Mouse (Mus musculus) neural tube, embryonic 15.5 days (tissue): ENCODE measurements around the gene Snx29. TPM values are rescaled to one million over a fixed set of nuclear protein-coding genes. Genes with fewer than 3 reads are reported as not detected.

ENCODE experiments used
- ATAC-seq: fragments of 200-750 bp; cut with Nextera tagmentation; 2 replicates; pipeline ENCODE4 v1.8.0; 2017; ENCODE audit warnings: mild to moderate bottlenecking, moderate TSS enrichment, moderate library complexity; ENCODE audit not compliant: low FRiP score
- H3K27ac ChIP-seq: fragments of 300-500 bp; sonication (generic); replicated peaks from 2 replicates; pipeline ENCODE4 v1.5.1; 2015; ENCODE audit warnings: mild to moderate bottlenecking, inconsistent platforms
- H3K27me3 ChIP-seq: fragments of 300-500 bp; sonication (generic); replicated peaks from 2 replicates; pipeline ENCODE4 v1.6.1; 2015; ENCODE audit warnings: inconsistent platforms
- H3K36me3 ChIP-seq: fragments of 300-500 bp; sonication (generic); 2 replicates; pipeline ENCODE4 v1.6.1; 2015; ENCODE audit warnings: inconsistent platforms
- H3K4me1 ChIP-seq: fragments of 300-500 bp; sonication (generic); 2 replicates; pipeline ENCODE4 v1.6.1; 2015; ENCODE audit warnings: inconsistent platforms
- H3K4me2 ChIP-seq: fragments of 300-500 bp; sonication (generic); 2 replicates; pipeline ENCODE4 v1.6.1; 2015; ENCODE audit warnings: inconsistent platforms, mild to moderate bottlenecking, moderate library complexity
- H3K4me3 ChIP-seq: fragments of 300-500 bp; sonication (generic); replicated peaks from 2 replicates; pipeline ENCODE4 v1.5.1; 2015; ENCODE audit warnings: mild to moderate bottlenecking, inconsistent platforms
- H3K9ac ChIP-seq: fragments of 300-500 bp; sonication (generic); replicated peaks from 2 replicates; pipeline ENCODE4 v1.6.1; 2015; ENCODE audit warnings: mild to moderate bottlenecking, inconsistent platforms
- H3K9me3 ChIP-seq: fragments of 300-500 bp; sonication (generic); replicated peaks from 2 replicates; pipeline ENCODE4 v1.6.1; 2016; ENCODE audit warnings: inconsistent platforms
- WGBS: fragments of 180-500 bp; shearing (Covaris S2); methylation state at CpG from one replicate; pipeline ENCODE4 v1.1.7; 2015; ENCODE audit warnings: mixed read lengths; 5-methylcytosine and 5-hydroxymethylcytosine counted together
- polyA plus RNA-seq: library from polyadenylated mRNA; unstranded; fragments of >200 nt; fragmentation: Nextera tagmentation; extraction: Ambion mirVana; gene quantifications from 2 replicates; pipeline ENCODE4 v1.2.1, GENCODE M21; 2015

The Snx29 gene
- polyA plus RNA-seq, 1 experiment from 2014 or later, result 18.7 TPM

DNA sequence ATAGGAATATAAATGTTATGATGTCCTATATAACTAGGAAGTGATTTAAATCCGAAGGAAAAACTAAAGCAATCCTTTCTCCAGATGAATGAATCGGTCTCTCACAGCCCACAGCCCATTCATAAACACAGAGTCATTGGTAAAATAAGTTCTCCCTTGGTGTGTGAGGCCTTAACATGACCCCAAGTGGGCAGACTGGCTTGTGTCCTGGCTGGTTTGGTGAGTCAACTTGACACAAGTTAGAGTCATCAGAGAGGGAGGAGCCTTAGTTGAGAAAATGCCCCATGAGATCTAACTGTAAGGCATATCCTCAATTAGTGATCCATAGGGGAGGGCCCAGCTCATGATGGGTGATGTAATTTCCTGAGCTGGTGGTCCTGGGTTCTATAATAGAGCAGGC lies 297.2 kb downstream of the Snx29 start:
- Histone ChIP-seq H3K4me3 (no peak overlapping the region), H3K4me1 (no peaks in the 10 kb centered on the region), H3K36me3 (no peaks in the 10 kb centered on the region; the same call in 1 of the 2 replicates), H3K9ac (no peak overlapping the region), H3K27me3 (no peaks in the 10 kb centered on the region), H3K27ac (no peak overlapping the region), H3K4me2 (no peak overlapping the region), H3K9me3 (no peaks in the 10 kb centered on the region)
- 90% methylated on average over 2 of the region's 2 CpGs for WGBS
- no peak for ATAC-seq

DNA sequence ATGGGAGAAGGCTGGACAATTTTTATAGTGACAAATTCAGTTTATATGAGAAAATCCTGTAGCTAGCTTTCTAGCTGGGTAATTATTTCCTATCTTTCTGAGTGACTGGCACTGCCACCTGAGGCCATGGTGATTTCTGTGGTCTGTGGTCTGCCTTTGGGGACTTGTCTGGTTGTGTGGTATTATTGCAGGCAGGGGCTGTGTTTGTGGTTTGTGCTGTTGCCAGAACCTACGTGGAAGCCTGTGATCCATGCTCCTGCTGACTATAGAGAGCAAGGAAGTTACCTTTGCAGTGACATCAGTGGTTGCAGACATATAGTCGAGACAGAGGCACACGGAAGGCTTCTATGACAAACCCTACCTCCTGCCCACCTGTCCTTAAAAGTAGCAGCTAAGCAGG lies 298.3 kb downstream of the Snx29 start:
- Histone ChIP-seq H3K4me3 (no peak overlapping the region), H3K27ac (no peak overlapping the region), H3K9ac (no peak overlapping the region), H3K36me3 (no peaks in the 10 kb centered on the region; the same call in 1 of the 2 replicates), H3K4me1 (no peaks in the 10 kb centered on the region), H3K9me3 (no peaks in the 10 kb centered on the region), H3K4me2 (no peak overlapping the region), H3K27me3 (no peaks in the 10 kb centered on the region)
- 87% methylated on average over 3 of the region's 3 CpGs for WGBS
- ATAC-seq, result no peak

DNA sequence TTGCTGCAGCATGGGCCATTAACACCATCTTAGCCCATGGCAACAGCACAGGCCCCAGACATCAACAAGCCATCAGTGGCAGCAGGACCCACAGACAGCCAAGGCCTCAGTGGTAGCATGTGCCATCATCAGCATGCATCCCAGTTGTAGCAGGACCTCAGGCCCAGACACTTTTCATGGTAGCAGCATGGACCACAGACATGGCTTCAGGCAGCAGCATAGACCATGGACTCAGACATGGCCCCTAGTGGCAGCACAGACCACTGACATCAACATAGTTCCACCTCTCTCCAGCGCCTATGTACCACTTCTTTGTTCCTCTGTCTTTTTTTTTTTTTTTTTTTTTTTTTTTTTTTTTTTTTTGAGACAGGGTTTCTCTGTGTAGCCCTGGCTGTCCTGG lies 299.0 kb downstream of the Snx29 start:
- ATAC-seq, result no peak
- Histone ChIP-seq H3K36me3 (no peaks in the 10 kb centered on the region; the same call in 1 of the 2 replicates), H3K9me3 (no peaks in the 10 kb centered on the region), H3K4me3 (no peak overlapping the region), H3K4me2 (no peak overlapping the region), H3K27me3 (no peaks in the 10 kb centered on the region), H3K4me1 (no peaks in the 10 kb centered on the region), H3K9ac (no peak overlapping the region), H3K27ac (no peak overlapping the region)
- WGBS, result 75% methylated on average over 1 of the region's 1 CpGs

DNA sequence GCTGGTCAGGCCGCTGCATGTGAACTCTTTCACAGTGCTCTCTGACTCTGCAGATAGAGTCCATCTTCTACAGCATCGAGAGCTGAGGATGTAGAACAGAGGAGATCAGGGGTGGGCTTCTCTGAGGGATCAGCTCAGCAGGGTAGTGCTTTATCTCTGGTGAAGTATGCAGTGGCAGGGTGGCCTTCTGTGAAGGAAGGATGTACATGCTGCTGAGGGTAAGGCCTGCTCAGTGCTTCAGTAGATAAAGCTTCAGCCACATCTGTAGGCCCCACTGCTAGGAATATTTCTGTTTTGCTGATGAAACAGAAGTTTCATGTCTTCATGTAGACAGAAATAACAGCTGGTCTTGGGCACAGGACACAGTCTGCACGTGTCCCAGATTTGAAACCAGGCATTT lies 300.3 kb downstream of the Snx29 start:
- no peaks in the 10 kb centered on the region for H3K4me1 ChIP-seq

DNA sequence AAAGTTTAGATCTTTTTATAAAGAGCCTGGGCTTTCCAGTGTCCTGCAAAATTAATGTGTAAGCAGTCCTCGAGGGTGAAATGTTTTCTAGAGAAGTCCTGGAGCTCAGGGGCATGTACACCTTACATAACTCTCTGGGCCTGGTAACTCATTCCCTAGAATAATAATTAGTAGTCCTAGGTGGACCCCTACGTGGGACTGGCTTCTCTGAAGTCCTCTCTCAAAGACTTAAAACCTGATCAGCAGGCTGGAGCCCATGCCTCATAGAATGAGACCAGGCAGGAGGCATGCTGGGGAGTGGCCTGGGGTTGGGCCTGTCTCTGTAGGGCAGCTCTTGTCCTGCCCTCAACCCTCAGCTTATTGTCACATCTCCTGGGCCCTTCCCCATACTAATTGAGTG lies 301.4 kb downstream of the Snx29 start:
- no peak overlapping the region for H3K9ac ChIP-seq
- no peaks in the 10 kb centered on the region for H3K36me3 ChIP-seq
- ATAC-seq, result no peak
- no peak overlapping the region for H3K27ac ChIP-seq
- no peak overlapping the region for H3K4me3 ChIP-seq
- no peaks in the 10 kb centered on the region for H3K4me1 ChIP-seq
- 73% methylated on average over 2 of the region's 2 CpGs for WGBS
- no peaks in the 10 kb centered on the region for H3K9me3 ChIP-seq
- H3K4me2 ChIP-seq, result no peak overlapping the region
- no peaks in the 10 kb centered on the region for H3K27me3 ChIP-seq

More for the DNA sequence above, 300.3 kb downstream of the Snx29 start:
- Histone ChIP-seq H3K27me3 (no peaks in the 10 kb centered on the region), H3K36me3 (no peaks in the 10 kb centered on the region), H3K9me3 (no peaks in the 10 kb centered on the region), H3K4me2 (no peak overlapping the region), H3K4me3 (no peak overlapping the region), H3K9ac (no peak overlapping the region), H3K27ac (no peak overlapping the region)
- no peak for ATAC-seq
- WGBS, result 77% methylated on average over 3 of the region's 3 CpGs

DNA sequence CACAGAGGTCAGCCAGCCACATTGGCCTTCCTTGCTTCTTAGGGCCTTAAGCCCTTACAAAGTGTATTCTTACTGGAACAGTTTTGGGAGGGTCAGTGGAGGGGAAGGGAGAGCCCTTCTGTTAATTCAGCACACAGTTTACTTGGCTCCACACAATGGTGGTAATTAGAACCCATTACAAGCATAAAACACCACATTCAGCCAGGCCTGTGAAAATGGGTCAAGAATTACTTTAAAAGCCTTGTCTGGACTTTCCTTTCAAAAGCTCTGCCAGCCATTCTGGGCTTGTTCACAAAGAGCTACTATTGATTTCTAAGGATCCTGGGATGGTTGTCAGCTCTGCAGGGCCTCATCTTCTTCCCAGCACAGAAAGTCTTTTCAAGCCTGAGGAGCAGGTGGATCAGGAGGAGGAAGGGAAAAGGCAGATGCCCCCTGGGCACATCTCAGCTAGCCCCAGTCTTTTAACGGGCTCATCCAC lies 303.3 kb downstream of the Snx29 start:
- Histone ChIP-seq H3K27ac (peak overlapping the region; percentile 56), H3K4me1 (0 out of 2 replicates have a peak, but pooled peaks cover 2% of the 10 kb centered on the region), H3K4me2 (no peak overlapping the region), H3K36me3 (no peaks in the 10 kb centered on the region), H3K4me3 (no peak overlapping the region), H3K9me3 (no peaks in the 10 kb centered on the region), H3K27me3 (no peaks in the 10 kb centered on the region), H3K9ac (no peak overlapping the region)
- 25% methylated on average over 1 of the region's 1 CpGs for WGBS
- ATAC-seq, result peak; percentile 43; the same call in 1 of the 2 replicates

DNA sequence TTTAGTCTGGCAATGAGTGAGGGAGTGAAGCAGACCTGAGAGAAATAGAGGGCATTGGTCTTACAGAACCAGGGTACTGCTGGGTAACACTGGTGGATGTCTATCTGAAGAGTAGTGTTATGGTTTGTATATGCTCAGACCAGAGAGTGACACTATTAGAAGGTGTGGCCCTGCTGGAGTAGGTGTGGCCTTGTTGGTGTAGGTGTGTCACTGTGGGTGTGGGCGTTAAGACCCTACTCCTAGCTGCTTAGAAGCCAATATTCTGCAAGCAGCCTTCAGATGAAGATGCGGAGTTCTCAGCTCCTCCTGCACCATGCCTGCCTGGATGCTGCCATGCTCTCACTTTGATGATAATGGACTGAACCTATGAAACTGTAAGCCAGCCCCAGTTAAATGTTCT lies 303.9 kb downstream of the Snx29 start:
- no peaks in the 10 kb centered on the region for H3K36me3 ChIP-seq
- 0 out of 2 replicates have a peak, but pooled peaks cover 2% of the 10 kb centered on the region for H3K4me1 ChIP-seq
- H3K9me3 ChIP-seq, result no peaks in the 10 kb centered on the region
- 87% methylated on average over 2 of the region's 2 CpGs for WGBS
- H3K9ac ChIP-seq, result no peak overlapping the region
- peak overlapping the region; percentile 56 for H3K27ac ChIP-seq
- no peaks in the 10 kb centered on the region for H3K27me3 ChIP-seq
- H3K4me3 ChIP-seq, result no peak overlapping the region
- no peak for ATAC-seq
- no peak overlapping the region for H3K4me2 ChIP-seq

DNA sequence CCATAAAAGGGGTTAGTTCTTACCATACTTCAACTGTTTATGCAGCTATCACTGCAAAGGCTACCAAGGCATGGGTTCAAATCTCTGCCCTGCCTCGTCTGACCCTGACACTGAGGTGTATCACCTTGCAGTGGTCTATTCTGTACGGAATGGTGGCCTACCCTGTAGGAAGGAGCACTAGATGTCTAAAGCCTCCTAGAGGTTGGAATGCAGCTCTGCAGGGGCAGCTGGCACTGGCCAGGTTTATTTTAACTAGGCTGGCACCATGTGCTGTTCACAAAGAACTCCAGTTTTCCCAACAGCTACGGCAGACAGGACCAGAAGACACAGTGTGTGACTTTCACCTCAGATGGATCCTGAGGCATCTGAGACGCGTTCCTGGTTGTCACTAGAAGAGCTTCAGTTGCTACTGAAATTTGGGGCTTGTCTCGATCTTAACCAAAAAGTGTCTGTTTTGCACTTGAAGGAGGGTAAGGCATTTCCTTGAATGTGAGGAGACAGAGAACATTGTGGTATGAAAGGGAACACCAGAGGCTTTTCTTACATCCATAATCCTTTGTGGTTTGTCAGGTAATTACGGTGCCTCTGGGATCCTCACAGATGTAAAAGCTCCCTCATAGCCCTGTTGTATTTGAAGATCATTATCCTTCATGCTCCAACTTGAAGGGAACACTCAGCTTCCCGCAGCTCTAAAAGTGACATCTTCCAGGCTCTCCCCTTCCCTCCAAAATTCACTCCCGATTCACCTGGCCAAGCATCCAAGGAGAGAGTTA lies 305.3 kb downstream of the Snx29 start:
- Histone ChIP-seq H3K4me3 (no peak overlapping the region), H3K27me3 (no peaks in the 10 kb centered on the region), H3K9me3 (no peaks in the 10 kb centered on the region), H3K27ac (no peak overlapping the region), H3K36me3 (no peaks in the 10 kb centered on the region), H3K4me1 (0 out of 2 replicates have a peak, but pooled peaks cover 2% of the 10 kb centered on the region), H3K9ac (no peak overlapping the region), H3K4me2 (no peak overlapping the region)
- ATAC-seq, result no peak
- 85% methylated on average over 9 of the region's 9 CpGs for WGBS

DNA sequence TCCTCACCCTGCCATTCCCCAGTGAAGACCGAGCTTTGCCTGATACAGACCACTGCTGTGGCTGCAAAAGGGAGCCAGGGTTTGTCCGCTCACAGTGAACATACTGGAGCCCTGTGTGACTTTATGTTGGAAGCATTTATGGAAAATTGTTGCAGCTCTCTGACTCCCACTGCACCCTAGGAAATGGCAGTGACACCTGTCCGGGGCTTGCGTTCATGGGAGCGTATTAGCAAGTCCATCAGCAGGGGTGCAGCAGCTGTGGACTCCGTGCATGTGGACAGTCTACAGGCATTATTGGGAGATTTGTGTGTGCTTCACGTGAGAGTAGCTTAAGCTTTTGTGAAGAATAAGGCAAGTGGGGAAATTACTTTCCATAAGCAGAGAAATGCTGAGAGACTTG lies 307.0 kb downstream of the Snx29 start:
- no peak overlapping the region for H3K4me2 ChIP-seq
- no peak for ATAC-seq
- H3K4me1 ChIP-seq, result 0 out of 2 replicates have a peak, but pooled peaks cover 2% of the 10 kb centered on the region
- H3K9me3 ChIP-seq, result no peaks in the 10 kb centered on the region
- H3K4me3 ChIP-seq, result no peak overlapping the region
- no peaks in the 10 kb centered on the region for H3K27me3 ChIP-seq
- WGBS, result 76% methylated on average over 7 of the region's 7 CpGs
- no peaks in the 10 kb centered on the region for H3K36me3 ChIP-seq
- H3K9ac ChIP-seq, result no peak overlapping the region
- H3K27ac ChIP-seq, result no peak overlapping the region

DNA sequence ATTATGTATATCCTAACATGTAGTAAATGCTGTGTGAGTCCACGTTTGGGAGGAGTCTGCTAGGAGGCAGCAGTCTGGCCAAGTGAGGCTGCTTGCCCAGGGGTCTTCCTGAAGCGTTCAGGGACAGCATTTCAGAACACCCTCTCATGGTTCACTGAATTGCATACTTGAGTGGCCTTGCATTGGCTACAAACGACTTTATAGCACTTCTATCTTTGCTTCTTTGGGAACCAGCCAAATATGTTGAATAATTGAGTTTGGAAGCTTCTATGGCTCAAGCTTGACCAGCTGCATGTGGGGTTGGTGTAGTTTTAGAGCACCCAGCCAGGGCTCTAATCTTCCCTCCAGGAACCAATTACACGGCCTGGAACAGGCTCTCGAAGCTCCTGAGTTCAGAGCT lies 307.8 kb downstream of the Snx29 start:
- Histone ChIP-seq H3K36me3 (no peaks in the 10 kb centered on the region), H3K4me2 (no peak overlapping the region)
- 40% methylated on average over 5 of the region's 5 CpGs for WGBS

DNA sequence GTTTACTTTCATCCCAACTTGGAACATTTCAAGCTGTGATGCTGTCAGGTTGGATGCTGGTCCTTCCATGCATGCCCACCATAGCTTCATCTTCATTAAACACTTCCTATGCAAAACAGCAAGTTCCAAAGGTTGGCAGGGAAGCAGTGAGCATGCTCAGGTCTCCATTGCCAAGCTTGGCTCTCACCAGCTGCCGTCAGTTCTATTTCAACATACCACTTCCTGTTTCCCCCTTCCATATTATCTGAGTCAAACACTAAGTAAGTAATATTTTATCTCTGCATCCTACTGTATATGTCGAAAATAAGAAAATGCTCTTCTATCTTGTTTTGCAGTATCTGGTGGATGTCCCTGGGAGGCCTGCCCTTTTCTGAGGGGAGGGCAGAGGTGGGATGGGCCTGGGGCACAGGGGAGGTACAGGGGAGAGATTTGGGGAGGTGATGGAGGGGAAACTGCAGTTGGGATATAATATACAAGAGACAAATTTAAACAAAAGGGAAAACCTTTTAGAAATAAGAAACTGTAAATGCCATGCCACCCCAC lies 309.6 kb downstream of the Snx29 start:
- Histone ChIP-seq H3K4me2 (no peak overlapping the region), H3K4me1 (peaks cover 16% of the 10 kb centered on the region), H3K36me3 (no peaks in the 10 kb centered on the region), H3K27me3 (no peaks in the 10 kb centered on the region), H3K4me3 (no peak overlapping the region), H3K9ac (no peak overlapping the region), H3K27ac (no peak overlapping the region), H3K9me3 (no peaks in the 10 kb centered on the region)
- 89% methylated on average over 2 of the region's 2 CpGs for WGBS
- no peak for ATAC-seq

More for the DNA sequence above, 307.8 kb downstream of the Snx29 start:
- no peaks in the 10 kb centered on the region for H3K9me3 ChIP-seq
- 0 out of 2 replicates have a peak, but pooled peaks cover 2% of the 10 kb centered on the region for H3K4me1 ChIP-seq
- ATAC-seq, result no peak
- H3K27me3 ChIP-seq, result no peaks in the 10 kb centered on the region
- H3K4me3 ChIP-seq, result no peak overlapping the region
- H3K27ac ChIP-seq, result no peak overlapping the region
- no peak overlapping the region for H3K9ac ChIP-seq

DNA sequence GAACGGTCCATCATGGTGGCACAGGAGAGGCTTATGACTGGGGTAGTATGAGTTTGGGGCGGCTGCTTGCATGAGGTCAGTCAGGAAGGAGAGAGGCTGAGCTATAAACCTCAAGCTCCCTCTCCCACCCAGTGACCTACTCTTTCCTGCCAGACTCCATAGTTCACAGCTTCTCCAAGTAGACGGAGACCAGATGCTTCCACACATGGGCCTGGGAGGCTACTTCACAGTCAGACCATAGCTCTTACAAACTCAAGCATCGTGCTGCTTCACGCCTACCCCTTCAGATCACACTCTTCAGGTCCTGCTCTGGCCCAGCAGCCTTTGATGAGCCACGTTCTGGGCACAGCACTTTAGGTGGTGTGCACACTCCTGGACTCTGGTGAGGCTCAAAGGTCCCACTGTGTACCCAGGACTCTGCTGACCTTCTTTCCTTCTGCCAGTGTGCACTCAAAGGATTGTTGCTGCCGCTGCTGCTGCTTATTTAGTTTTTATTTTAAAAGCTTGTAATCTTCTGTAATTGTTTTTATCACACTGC lies 313.6 kb downstream of the Snx29 start:
- Histone ChIP-seq H3K27ac (peak overlapping the region; percentile 51), H3K4me1 (peaks cover 17% of the 10 kb centered on the region), H3K36me3 (no peaks in the 10 kb centered on the region), H3K27me3 (no peaks in the 10 kb centered on the region), H3K9ac (no peak overlapping the region), H3K4me3 (no peak overlapping the region), H3K4me2 (no peak overlapping the region), H3K9me3 (no peaks in the 10 kb centered on the region)
- no peak for ATAC-seq
- WGBS, result 80% methylated on average over 7 of the region's 7 CpGs
